In the genomic region with DNA sequence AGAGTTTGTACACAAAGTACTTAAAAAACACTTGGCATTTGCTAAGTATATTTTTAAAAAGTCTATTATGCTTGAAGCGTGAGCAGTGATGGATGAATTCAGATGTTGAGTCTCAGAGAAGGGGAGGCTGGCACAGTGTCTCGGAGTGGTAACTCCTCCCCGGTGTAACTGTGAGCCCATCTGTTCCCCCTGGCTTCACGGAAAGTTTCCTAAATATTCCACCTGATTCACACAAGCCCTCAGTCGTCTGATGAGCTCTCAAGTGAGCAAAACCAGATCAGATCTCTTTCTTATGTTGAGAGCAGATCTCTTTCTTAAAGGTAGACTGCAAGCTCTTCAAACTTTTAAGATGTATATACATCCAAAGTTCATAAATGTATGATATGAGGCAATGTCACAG, we compare ENCODE assay signal across 22 mouse cellular contexts. TPM values are rescaled to one million over a fixed set of nuclear protein-coding genes. Genes with fewer than 3 reads are reported as not detected.
A peak's percentile ranks its signal among the peaks of the same experiment; 100 is the strongest.
DNase-seq lines count a peak whose midpoint lies in the region; TF ChIP-seq lines count a peak whose summit lies in the region.
"Had no signal": no experiment of that assay in that cellular context is flagged by ENCODE, and none has a peak within 500 bp of the region (broad histone marks: within the 10 kb centered on the region; RNA-seq: fewer than 3 reads in every experiment).

No protein-coding gene starts in this region.

- DNase-seq in layer of hippocampus, adult 2 months (ENCODE audit: low spot score in 2 of 2), result peak in 1 of 2 experiments; percentile 45
- no peak for DNase-seq in layer of hippocampus, postnatal 25 days (ENCODE audit: extremely low spot score in 1 of 2, low spot score in 1 of 2)
- peak; percentile 54 for DNase-seq in cerebellum, adult 11-12 months
- DNase-seq in cerebellum, adult 8-10 months, result peak; percentile 50
- DNase-seq in cerebellum, postnatal 36 days, result peak; percentile 53 to 56
- no peak for DNase-seq in lung, adult 18-20 months
- no peak for DNase-seq in thymus, adult 18-20 months
- DNase-seq: adrenal gland, postnatal 10 days; gastrocnemius, postnatal 36 days; kidney, adult 18-20 months; kidney, postnatal 10 days; layer of hippocampus, postnatal 36 days; lung, postnatal 4 days; thymus, adult 2 months; thymus, postnatal 4 days had no signal

- no peak overlapping the region for H3K4me3 ChIP-seq in layer of hippocampus, adult 2 months
- H3K4me3 ChIP-seq: forebrain, embryonic 15.5 days; heart, adult 2 months; hindbrain, embryonic 12.5 days; limb, embryonic 13.5 days; liver, embryonic 12.5 days; lung, embryonic 15.5 days; stomach, embryonic 15.5 days had no signal

- H3K27ac ChIP-seq in layer of hippocampus, adult 2 months, result peak overlapping the region; percentile 23; the same call in 1 of the 2 replicates
- H3K27ac ChIP-seq: forebrain, embryonic 15.5 days; heart, adult 2 months; hindbrain, embryonic 12.5 days; limb, embryonic 13.5 days; lung, embryonic 15.5 days; stomach, embryonic 15.5 days had no signal

- no peak for TF ChIP-seq CTCF in layer of hippocampus, adult 2 months (conservative IDR thresholded peaks at IDR 0.05)

RNA-seq across cellular contexts. Expression of a gene that starts 27.8 kb away (rescaled TPM):
- total RNA-seq in layer of hippocampus, adult 2 months (2021), result 100 to 1,000 TPM; 175 to 184 TPM
- total RNA-seq in layer of hippocampus, postnatal 25 days (2021), result 100 to 1,000 TPM; 162 to 182 TPM

Comparison
In these comparisons a context has a peak if more than half of its experiments do, and no peak if none do; other contexts are left out.
1. DNase-seq: peak in cerebellum, adult 11-12 months (single experiment), cerebellum, adult 8-10 months (single experiment) and cerebellum, postnatal 36 days (2 of 2); none in layer of hippocampus, postnatal 25 days (0 of 2), lung, adult 18-20 months (0 of 2) and thymus, adult 18-20 months (0 of 2).